Mouse (Mus musculus) lung, adult 18-20 months (tissue): Measurements from ENCODE around the gene Cfap54.

Experiments
- DNase-seq, 2 experiments: peaks; one replicate each; pipeline ENCODE4 v3.0.0; 2022; ENCODE audit warnings: mixed read lengths in 2 of 2

Gene Cfap54

DNA sequence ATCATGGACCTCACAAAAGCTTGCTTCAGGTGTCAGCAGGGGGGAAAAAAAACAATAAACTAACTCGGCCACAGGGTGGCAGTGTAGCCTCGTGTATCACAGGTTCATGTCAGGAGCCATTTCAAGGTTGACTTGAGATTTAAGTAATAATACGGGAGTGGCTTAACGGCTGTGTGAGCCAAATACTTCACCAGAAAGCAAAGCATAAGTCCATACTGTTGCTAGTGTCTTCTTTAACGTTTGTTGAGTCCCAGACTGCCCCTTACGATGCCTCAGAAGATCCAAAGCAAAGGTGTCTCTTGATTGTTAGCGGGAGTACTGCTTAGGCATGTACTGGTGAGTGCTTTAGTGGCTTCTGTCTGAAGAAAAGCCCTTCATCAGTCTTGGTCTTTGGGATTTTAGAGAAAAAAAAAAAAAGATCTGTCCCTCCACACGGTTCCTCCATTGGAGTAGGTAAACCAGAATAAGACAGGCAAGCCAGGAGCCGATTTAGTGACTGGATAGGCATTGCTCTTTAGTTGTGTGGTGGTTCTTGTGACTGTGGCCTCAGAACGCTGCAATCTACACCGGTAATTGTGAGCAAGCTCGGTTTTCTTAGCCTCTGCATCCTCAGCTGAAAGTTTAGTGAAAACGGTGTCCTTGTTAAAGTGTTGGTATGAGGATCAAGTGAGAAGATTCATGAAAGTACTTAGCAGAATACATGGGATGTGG lies 30.2 kb downstream of the Cfap54 start:
- peak; percentile 79 to 83 for DNase-seq

DNA sequence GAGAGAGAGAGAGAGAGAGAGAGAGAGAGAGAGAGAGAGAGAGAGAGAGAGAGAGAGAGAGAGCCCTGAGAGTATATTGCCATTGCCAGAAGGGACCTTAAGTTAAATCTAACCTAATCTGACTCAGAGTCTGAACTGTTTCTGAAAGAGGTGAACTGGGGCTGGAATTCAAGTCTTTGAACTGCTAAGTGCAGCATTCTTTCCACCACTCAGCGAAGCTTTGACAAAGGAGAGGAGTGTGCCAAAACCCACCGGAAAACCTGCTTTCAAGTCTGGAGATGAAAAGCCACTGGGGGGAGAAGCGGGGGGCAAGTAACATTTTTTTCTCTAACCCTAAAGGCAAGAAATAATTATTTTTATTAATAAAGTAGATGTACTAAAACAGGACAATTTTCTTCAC lies 30.8 kb downstream of the Cfap54 start:
- DNase-seq = no peak

DNA sequence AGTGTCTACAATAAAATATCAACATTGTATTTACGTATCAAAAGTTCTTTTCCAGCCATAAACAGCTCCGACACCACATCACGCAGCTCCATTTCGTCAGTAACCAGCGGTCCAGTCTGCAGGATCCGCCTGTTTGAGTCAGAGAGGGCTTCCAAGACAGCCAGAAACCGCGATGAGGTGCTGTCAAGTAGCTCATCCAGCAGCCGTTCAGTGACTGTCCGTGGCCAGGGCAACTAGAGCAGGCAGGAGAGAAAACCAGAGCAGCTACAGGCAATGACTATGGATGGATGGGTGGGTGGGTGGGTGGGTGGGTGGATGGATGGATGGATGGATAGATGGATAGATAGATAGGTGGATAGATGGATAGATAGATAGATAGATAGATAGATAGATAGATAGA lies 38.2 kb downstream of the Cfap54 start:
- no peak for DNase-seq

DNA sequence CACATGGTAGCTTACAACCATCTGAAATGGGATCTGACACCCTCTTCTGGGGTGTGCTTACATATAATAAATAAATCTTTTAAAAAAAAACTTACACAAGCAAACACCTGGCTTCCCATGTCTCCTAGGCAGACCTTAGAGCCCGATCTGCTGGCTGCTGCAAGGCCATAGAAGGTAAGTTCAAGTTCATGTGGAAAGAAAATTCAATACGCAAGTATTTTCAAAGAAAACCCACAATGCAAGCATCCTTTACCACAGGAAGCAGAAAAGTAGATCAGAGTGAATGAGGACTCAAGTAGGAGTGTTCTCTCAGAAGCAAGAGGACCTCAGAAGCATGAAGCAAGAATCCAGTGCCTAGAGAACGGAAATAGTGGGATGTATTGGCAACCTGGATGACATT lies 39.6 kb downstream of the Cfap54 start:
- DNase-seq = no peak

DNA sequence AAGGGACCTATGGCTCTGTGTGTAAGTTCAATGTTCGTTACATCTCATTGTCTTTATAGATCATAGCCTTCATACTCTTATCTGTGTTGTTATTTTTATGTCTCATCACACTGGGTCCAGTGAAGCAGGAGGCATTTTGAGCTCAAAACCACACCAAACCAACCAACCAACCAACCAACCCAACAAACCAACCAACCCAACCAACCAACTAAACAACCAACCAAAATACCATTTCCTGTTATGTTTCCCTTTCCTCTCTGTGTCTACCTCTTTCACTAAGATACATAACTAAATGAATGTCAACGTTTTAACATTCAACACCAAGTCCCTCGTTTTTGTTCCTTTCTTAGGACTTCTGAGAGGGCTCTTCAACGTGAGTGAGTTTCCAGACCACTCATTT lies 40.0 kb downstream of the Cfap54 start:
- DNase-seq = no peak

DNA sequence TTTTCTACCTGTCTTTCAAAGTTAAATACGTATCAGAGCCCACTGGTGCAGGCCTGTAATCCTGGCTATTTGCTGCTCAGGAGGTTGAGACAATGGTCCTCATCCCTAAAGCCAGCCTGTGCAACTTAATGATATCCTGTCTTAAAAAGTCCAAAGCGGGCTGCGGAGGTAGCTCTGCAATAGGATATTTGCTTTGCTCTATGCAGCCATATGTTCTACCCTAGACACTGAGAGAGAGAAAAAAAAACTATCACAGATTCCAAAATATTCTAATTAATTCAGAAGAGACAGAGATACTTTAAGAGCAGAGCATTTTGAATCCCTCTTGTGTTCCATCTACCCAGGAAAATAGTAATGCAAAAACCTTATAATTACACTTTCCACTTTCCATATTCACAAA lies 44.9 kb downstream of the Cfap54 start:
- no peak for DNase-seq

DNA sequence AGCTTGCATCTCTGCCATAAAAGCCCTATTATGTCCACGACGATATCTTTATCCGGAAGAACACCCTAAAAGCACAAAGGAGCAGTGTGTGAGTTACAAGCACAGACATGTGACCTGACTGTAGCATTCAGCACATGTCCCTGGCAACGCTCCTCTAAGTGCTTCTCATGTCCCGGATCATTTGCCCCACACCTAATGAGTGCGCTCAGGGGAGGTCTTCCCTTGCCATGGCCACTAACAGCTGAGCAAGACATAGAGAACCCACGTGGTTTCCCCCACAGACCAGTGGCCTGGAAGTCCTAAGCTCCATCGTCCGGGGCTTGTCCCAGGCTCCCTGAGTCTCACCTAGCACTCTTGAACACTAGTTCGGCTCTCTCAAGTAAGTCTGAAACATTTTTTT lies 45.9 kb downstream of the Cfap54 start:
- DNase-seq = no peak

DNA sequence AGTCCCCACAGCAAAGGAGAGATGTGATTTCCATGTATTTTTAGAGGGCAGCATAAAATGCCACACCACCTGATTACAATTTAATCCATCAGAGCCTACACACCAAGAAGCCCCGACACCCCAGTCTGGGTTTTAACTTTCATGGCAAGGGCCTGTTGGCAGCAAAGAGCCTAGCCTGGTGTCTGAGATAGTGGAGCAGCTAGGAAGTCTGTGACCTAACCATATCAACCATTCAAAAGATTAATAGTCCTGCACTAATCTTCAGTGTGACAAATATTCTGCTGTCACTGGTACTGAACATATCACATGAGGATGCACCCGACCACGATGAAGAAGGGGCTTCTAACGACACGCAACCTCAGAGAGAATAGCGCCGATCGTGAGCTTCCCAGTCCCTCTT lies 58.1 kb downstream of the Cfap54 start:
- no peak for DNase-seq

DNA sequence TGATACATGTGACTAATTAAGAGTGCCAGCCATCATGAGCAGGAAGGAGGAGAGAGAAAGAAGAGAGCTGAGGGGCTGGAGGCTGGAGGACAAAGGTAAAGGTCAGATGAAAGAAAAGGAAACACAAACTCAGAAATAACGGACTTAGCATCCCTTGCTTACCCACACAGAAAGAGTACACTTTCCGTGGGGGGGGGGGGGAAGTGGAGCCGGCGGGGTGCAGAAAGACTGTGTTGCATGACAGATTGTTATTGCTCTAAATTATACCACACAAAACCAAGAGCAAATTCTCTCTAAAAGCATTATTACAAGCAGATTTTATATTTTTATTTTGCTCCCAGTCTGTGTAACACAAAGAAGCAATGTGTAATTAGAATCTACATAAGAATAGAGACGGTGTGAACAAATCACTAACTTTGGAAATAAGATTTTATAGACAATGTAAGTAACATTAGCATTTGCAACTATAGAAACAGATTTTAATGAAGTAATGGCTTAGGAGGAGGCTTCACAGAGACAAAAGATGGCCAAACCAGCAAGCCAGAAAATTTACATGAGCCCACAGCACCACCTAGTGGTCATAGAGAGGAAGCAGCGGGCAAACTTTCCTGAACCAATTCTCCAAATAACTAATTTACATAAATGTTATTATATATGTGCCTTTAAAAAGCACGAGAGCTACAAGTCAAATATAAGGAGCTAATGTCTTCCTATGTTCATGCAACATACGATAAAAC lies 67.2 kb downstream of the Cfap54 start:
- peak in 1 of 2 experiments; percentile 29 for DNase-seq

DNA sequence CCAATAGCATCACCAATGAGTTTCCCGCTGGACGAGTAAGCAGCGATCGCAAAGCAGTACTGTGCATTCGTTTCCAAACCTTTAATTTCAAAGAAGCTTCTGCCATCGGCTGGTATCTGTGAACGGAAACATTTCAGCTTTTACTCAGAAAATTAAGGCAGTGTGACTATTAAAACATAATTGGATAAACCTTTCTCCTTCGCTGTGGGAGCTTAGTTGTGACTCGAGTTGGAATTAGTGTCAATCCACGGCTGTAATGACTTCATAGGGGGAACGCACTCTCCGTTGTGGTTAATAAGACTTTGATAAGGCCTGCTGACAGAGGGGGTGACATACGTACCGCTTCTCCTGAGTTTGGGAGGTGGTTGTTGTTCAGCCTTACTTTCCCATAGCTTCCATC lies 70.3 kb downstream of the Cfap54 start:
- DNase-seq = no peak

DNA sequence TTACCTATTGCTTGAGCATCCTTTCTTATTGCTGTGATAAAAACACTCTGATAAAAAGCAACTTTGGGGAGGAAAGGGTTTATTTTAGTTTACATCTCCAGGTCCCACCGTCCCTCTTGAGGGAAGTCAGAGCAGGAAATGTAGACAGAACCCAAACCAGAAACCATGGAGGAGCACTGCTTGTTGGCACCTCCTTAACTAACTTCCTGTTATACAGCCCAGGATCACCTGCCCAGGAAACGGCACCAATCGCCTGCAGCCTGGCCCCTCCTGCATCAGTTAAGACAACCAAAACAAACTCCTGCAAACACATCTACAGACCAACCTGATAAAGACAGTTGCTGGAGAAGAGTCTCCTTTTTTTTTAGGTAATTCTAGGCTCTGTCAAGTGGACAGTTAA lies 74.4 kb downstream of the Cfap54 start:
- DNase-seq = no peak

DNA sequence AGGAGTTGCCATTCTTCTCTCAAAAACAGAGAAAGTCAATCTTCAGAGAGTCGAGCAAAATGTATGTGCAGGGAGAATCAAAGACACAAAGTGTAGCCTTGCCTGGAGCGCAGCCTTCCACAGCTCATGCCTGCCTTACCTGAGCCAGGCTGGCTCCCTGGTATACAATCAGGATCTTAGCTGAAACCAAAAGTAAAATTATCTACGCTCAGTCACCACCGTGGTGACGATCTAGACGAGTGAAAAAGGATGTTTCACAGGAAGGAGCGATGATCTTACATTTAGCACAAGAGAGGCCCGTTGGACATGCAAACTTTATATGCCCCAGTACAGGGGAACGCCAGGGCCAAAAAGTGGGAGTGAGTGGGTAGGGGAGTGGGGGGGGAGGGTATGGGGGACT lies 75.0 kb downstream of the Cfap54 start:
- DNase-seq = no peak

DNA sequence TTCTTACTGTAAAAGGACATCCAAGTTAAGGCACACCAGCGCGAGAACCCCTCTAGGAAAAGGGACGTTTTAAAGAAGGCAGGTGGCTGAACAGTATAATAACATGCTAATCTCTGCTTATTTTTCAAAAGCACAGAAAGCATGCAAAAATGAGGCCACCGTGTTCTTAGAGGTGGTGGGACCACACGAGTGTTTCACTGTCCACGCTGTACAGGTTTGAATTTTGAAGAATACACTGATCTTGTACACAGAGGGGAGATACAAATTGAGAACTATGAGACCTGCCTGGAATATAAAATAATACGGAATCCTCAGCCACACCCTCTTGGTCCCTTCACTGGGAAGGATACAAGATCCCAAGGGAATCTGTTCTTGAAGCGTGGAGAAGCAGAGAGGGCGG lies 82.9 kb downstream of the Cfap54 start:
- DNase-seq = no peak

DNA sequence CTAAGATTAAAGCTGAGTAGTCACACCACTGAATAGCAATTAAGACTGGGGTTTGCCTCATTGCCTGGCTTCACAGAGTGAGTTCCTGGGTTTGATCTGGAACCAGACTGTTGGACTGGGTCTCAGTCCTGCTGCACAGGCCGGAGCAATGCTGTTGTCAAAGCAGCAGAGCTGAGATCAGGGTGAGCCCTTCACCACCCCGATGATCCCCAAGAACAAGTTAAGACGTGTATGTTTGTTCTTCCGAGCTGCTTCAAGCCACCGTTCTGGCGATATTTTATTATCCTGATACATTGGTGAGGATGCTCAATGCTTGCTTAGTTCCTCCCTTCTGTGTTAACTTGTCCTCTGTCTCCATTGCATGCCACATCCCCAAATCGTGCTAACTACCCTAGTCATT lies 86.2 kb downstream of the Cfap54 start:
- DNase-seq = no peak

DNA sequence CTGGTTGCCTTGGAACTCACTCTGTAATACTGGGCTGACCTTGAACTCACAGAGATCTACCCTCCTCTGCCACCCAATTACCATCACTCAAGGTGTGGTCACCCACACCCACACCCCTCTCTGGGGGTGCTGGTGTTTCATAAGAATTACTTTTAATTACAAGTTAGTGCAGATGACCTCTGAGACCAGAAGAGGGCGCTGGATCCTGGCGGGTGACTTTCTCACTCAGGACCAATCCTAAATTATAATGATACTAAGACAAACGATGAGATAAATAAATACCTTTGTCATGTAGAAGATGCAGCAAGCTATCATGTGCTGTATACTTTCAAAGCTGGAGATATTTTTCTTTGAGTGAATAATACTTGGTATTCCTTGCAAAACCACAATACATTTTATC lies 87.1 kb downstream of the Cfap54 start:
- DNase-seq = no peak

DNA sequence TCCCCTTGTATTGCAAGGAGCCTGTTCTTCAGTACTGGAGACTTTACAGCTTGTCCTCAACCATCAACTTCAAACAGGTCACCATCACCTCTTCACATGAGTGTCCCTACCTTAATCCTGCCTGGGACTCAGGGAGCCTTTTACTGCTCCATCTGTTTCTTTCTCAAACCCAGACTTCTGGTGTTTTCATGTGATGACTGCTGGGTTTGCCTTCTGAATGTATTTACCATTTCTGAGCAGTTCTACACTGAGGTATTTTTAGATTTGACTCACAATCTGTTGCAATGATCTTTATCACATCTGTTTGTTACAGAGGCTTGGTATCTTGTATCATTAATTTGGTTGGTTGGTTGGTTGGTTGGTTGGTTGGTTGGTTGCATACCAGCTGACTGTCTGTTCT lies 88.9 kb downstream of the Cfap54 start:
- no peak for DNase-seq

DNA sequence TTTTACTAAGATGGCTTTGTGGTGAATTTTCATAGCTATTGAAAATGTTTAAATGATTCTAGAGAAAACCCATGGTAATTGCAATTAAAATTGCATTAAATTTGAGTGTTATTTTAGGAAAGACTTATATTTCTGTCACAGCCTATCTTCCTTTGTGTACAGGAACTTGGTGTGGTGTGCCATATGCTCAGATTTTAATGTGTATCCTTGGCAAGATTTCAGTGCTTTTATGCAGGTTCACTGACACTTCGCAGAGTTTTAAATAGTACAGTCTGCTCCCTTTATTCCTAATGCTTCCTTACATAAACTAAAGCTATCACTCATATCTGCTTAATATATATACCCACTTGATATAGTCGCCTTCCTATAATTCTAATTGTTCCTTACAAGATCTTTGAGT lies 90.8 kb downstream of the Cfap54 start:
- no peak for DNase-seq

DNA sequence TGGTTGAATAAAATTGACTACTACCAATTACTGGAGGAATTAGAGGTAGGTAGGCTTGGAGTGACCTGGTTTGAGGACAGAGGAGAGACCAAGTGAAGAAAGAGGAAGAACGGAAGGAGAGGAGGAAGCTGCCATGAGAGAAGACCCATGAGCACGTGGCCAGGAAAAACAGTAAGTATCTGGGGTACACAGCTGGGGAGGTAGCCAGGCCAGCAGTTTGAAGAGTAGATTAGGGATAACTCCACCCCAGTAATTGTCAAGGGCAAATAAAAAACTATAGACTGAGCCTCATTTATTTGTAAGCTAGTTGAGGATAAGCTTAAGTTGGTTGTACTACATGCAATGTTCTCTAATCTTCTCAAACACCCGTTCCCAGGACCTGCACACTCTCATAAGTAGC lies 116.3 kb downstream of the Cfap54 start:
- no peak for DNase-seq

DNA sequence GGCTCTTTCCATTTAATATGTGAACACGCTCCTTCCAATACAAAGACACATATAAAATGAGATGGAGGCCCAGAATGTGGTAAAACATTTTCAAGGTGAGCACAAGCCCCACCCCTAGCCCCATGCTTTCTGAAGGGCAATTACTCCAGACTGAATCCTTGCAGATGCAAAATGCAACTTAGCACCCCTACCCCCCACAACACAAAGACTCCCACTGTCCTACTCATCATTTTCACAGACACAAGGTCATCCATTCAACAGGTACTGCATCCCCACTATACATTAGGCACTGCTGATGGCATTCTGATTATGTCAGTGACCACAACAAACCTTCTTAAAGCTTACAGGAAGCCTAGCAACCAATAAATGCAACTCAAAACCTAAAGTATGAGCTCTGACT lies 131.4 kb downstream of the Cfap54 start:
- DNase-seq = no peak

DNA sequence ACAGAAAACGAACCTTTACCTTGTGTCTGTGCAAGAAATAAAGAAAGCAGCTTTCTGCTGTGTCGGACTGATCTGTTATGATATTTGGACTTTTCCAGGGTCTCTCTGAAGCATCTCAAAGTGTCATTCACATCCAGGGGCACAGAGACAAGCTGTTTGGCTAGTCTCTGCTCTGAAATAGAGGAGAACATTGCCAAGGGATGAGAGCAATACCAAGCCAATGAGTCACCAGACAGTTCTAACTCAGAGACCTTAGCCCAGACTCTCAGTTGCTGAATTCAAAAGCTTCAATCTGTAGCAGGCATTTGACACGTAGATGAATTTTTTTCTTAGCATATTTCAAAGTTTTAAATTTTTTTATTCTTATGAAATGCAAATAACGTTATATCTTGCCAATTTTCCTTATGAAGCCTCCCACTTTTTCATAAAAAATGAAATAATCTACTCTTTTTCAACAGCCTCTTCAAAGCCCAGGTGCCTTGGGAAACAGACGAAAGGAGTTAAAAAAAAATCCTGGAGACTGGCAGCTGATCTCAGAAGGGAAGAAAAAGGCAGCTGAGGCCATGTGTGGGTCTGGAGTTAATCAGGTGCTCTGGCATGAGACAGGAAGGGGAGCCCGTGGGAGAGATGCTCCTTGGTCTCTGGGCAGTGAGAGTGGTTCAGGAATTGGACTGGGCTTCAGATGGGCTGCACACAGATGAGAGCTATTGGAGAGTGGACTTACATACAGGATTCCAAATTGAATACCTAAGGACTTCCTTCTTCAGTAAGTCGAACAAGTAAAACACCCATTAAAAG lies 138.4 kb downstream of the Cfap54 start:
- DNase-seq = no peak

DNA sequence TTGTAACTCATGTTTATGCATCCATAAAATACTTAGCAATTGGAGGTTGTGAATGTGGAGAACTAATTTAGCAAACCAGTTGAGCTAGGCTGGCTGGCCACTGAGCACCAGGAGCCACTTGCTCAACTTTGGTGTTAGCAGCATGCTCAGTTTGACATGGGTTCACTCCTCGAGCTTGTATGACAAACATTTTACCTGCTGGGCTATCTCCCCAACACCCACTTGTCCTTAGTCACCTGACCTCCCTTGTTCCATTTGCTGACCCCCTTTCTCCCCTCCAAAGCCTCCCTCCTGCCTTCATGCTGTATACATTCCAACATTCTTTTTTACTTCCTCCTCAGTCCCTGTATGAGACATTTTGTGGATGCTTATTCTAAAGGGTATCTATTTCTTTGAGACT lies 139.8 kb downstream of the Cfap54 start:
- no peak for DNase-seq

DNA sequence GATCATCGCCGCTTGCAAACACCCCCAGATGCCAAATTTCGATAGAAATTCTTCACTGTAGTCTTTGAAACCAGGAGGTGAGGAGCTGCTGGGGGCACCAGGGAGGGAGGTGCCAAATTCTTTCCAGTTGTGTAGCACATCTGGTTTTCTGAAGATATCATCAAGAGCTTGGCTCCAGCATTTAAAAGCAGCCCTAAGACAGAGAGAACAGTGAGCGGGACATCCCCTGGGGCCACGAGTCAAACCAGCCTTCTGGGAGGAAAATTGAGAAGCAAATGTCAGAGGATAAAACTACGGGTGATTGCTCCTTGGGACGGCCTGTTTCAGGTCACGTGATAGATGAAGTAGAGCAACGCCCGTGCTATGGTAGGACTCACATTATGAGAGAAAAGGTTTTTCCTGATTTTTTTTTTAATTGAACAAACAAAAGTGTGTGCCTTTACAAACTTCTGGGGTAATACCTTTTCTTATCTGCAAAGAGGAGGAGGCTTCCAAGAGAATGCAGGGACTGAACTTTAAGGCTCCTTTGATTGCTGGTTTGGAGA lies 143.6 kb downstream of the Cfap54 start:
- DNase-seq = no peak

DNA sequence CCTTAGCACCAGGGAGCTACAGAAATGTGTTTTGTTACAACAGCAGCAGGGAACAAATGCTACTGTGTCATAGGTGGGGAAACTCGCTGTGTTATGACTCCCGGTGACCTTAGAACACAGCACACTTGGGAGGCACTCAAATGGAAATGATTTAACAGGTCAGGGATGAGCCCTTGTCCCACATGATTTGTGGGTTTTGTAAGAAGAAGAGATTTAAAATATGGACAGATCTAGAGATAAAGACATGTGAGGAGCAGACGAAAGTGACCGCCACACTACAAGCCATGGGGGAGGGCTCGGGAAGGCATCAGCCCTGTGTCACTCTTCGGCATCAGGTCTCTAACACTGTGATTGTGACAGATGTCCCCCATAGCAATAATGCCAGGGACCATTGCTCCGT lies 144.3 kb downstream of the Cfap54 start:
- no peak for DNase-seq

DNA sequence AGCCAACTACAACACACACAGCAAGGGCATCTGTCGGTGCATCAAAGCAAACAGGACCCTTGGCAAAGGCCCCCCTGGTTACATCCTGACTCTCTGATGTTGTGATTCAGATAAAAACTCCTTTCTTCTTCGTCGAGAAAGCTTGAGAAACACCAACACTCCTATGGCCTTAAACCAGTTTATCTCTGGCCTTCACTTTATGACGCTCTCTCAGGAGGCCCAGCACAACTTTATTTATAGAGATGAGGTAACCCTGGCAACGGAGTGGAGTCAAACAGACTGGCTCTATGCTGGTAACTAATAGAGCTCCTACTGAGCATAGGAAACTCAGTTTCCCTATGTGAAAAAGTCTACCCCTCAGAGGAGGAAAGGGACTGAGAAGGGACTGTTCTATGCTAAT lies 146.9 kb downstream of the Cfap54 start:
- DNase-seq = no peak
